Mouse (Mus musculus): ENCODE measurements around the gene Hnrnpf. TPM values are rescaled to one million over a fixed set of nuclear protein-coding genes. Genes with fewer than 3 reads are reported as not detected.

Gene Hnrnpf
- total RNA-seq, 2 experiments from 2014 or later: 201 to 220 TPM

Small RNAs within 50 kb of the gene (microRNA-seq; reads per million reads assigned to microRNA genes)
- not detected for gene Gm25535

Other genes starting within 250 kb of the Hnrnpf start
- 10 to 100 TPM; 69.2 to 70.2 TPM for gene Zfp637, start 59.1 kb upstream of the Hnrnpf start, total RNA-seq (2021)
- gene Zfp239, start 38.2 kb upstream of the Hnrnpf start, total RNA-seq (2021): 10 to 100 TPM; 21.3 to 22.8 TPM
- not detected for gene Fxyd4, start 37.4 kb downstream of the Hnrnpf start, total RNA-seq (2021)
- 10 to 100 TPM; 31.7 to 35.2 TPM for gene Rasgef1a, start 111.1 kb downstream of the Hnrnpf start, total RNA-seq (2021)
- 10 to 100 TPM; 13.4 to 14.0 TPM for gene Csgalnact2, start 238.8 kb downstream of the Hnrnpf start, total RNA-seq (2021)